Mouse (Mus musculus) thymus, adult 2 months (tissue): Measurements from ENCODE around the gene Nms. TPM values are rescaled to one million over a fixed set of nuclear protein-coding genes. Genes with fewer than 3 reads are reported as not detected.

Source experiments
- DNase-seq: peaks from one replicate; pipeline ENCODE4 v3.0.0; 2021
- H3K27ac ChIP-seq: fragments of 200-500 bp; 2 replicates; pipeline ENCODE4 v1.5.1; 2012; ENCODE audit warnings: low read length, control low read depth; ENCODE audit not compliant: control insufficient read depth, insufficient read depth
- H3K27me3 ChIP-seq: fragments of 200-500 bp; 2 replicates; pipeline ENCODE4 v1.6.1; 2012; ENCODE audit warnings: mild to moderate bottlenecking, low read length, moderate library complexity, mixed read lengths; ENCODE audit not compliant: control insufficient read depth, insufficient read depth
- H3K36me3 ChIP-seq: fragments of 200-500 bp; 2 replicates; pipeline ENCODE4 v1.6.1; 2012; ENCODE audit warnings: mild to moderate bottlenecking, low read length, moderate library complexity; ENCODE audit not compliant: control insufficient read depth, insufficient read depth
- H3K4me1 ChIP-seq: fragments of 200-500 bp; replicated peaks from 2 replicates; pipeline ENCODE4 v1.6.1; 2012; ENCODE audit warnings: low read length; ENCODE audit not compliant: control insufficient read depth, insufficient read depth
- H3K4me3 ChIP-seq: fragments of 200-500 bp; 2 replicates; pipeline ENCODE4 v1.5.1; 2012; ENCODE audit warnings: mild to moderate bottlenecking, low read length, control low read depth, moderate library complexity; ENCODE audit not compliant: control insufficient read depth, insufficient read depth
- CTCF ChIP-seq: fragments of 200-500 bp; IDR thresholded peaks from 2 replicates; pipeline ENCODE4 v1.5.1; 2012; ENCODE audit warnings: mild to moderate bottlenecking, control low read depth, low read length, moderate library complexity, borderline replicate concordance; ENCODE audit not compliant: control insufficient read depth, poor library complexity, insufficient read depth; ENCODE audit errors: extremely low read depth
- POLR2A ChIP-seq: fragments of 200-500 bp; IDR thresholded peaks from 2 replicates; pipeline ENCODE4 v1.6.1; 2012; ENCODE audit warnings: mild to moderate bottlenecking, low read length, control low read depth, moderate library complexity; ENCODE audit not compliant: control insufficient read depth, poor library complexity, insufficient read depth; ENCODE audit errors: extremely low read depth
- WGBS: fragments of 180-500 bp; shearing (Covaris S2); methylation state at CpG from one replicate; pipeline ENCODE4 v1.1.7; 2018; 5-methylcytosine and 5-hydroxymethylcytosine counted together
- polyA plus RNA-seq: library from polyadenylated mRNA; depleted of rRNA; stranded (reverse); fragments of >200 nt; gene quantifications from 2 replicates; pipeline ENCODE4 v1.2.3, GENCODE M21; 2012

Nms gene
- polyA plus RNA-seq, 1 experiment, result 0.27 TPM

- 95% methylated on average over 1 of the region's 1 CpGs for WGBS
- no peak for DNase-seq
- Histone ChIP-seq H3K27me3 (no peaks in the 10 kb centered on the region), H3K27ac (no peak overlapping the region), H3K4me1 (no peaks in the 10 kb centered on the region), H3K4me3 (no peak overlapping the region), H3K36me3 (no peaks in the 10 kb centered on the region)
- no peak for TF ChIP-seq POLR2A
- no peak for TF ChIP-seq CTCF
Observed at GRCm38 (mm10) chr1:38969116-38969515, 30.2 kb downstream of the Nms start.

GRCm38 (mm10) chr1:38971712-38972111 is 32.8 kb downstream of the Nms start:
- H3K27ac ChIP-seq, result no peak overlapping the region
- no peak for DNase-seq
- no peaks in the 10 kb centered on the region for H3K27me3 ChIP-seq
- WGBS, result 87% methylated on average over 3 of the region's 3 CpGs
- no peaks in the 10 kb centered on the region for H3K4me1 ChIP-seq
- H3K4me3 ChIP-seq, result no peak overlapping the region
- TF ChIP-seq CTCF, result no peak
- no peak for TF ChIP-seq POLR2A
- no peaks in the 10 kb centered on the region for H3K36me3 ChIP-seq

GRCm38 (mm10) chr1:38972986-38973592 is 34.1 kb downstream of the Nms start:
- H3K27ac ChIP-seq, result no peak overlapping the region
- no peak for DNase-seq
- H3K4me1 ChIP-seq, result no peaks in the 10 kb centered on the region
- no peaks in the 10 kb centered on the region for H3K27me3 ChIP-seq
- 93% methylated on average over 9 of the region's 9 CpGs for WGBS
- TF ChIP-seq POLR2A (no peak), CTCF (no peak)
- H3K36me3 ChIP-seq, result no peaks in the 10 kb centered on the region
- no peak overlapping the region for H3K4me3 ChIP-seq

GRCm38 (mm10) chr1:38979953-38980352 is 41.0 kb downstream of the Nms start:
- WGBS, result 81% methylated on average over 7 of the region's 7 CpGs
- no peak for DNase-seq
- no peak overlapping the region for H3K27ac ChIP-seq
- H3K4me3 ChIP-seq, result no peak overlapping the region
- H3K36me3 ChIP-seq, result no peaks in the 10 kb centered on the region
- H3K27me3 ChIP-seq, result no peaks in the 10 kb centered on the region
- H3K4me1 ChIP-seq, result no peaks in the 10 kb centered on the region
- TF ChIP-seq POLR2A, result no peak

GRCm38 (mm10) chr1:38983870-38984269 is 44.9 kb downstream of the Nms start:
- no peak for DNase-seq
- Histone ChIP-seq H3K4me1 (peaks cover 9% of the 10 kb centered on the region), H3K36me3 (no peaks in the 10 kb centered on the region), H3K4me3 (no peak overlapping the region), H3K27me3 (no peaks in the 10 kb centered on the region), H3K27ac (no peak overlapping the region)
- TF ChIP-seq CTCF (no peak), POLR2A (no peak)
- 81% methylated on average over 2 of the region's 2 CpGs for WGBS

GRCm38 (mm10) chr1:38985308-38985707 is 46.4 kb downstream of the Nms start, which contains the start of gene Pdcl3:
Gene Pdcl3 (plus strand): TSS chr1:38985608.
- peaks cover 9% of the 10 kb centered on the region for H3K4me1 ChIP-seq
- no peak within 1 kb of the TSS for H3K4me3 ChIP-seq
- 94% methylated on average over 3 of the region's 3 CpGs for WGBS
- H3K36me3 ChIP-seq, result no peaks in the 10 kb centered on the region
- DNase-seq, result no peak
- H3K27ac ChIP-seq, result no peak within 1 kb of the TSS
- H3K27me3 ChIP-seq, result no peaks in the 10 kb centered on the region
- no peak for TF ChIP-seq CTCF
- no peak for TF ChIP-seq POLR2A

- DNase-seq, result peak; percentile 98
- H3K36me3 ChIP-seq, result no peaks in the 10 kb centered on the region
- 8% methylated on average over 38 of the region's 38 CpGs for WGBS
- H3K4me3 ChIP-seq, result peak overlapping the region; percentile 84
- H3K27ac ChIP-seq, result no peak overlapping the region
- H3K4me1 ChIP-seq, result peaks cover 9% of the 10 kb centered on the region
- TF ChIP-seq POLR2A (peak; percentile 65; the same call in 1 of the 2 replicates), CTCF (no peak)
- no peaks in the 10 kb centered on the region for H3K27me3 ChIP-seq
Observed at GRCm38 (mm10) chr1:38987080-38987864, 48.3 kb downstream of the Nms start.
